Mouse (Mus musculus): ENCODE measurements around the gene Fuca1.
A peak's percentile ranks its signal among the peaks of the same experiment; 100 is the strongest.
"Not testable (repeated sequence)": the region's sequence is repeated elsewhere in the genome, so short reads cannot be mapped to it uniquely, and the experiment has no call there.

Fuca1 gene

GRCm38 (mm10) chr4:135980223-135980622, 59.7 kb downstream of the Fuca1 start:
- DNase-seq (ENCODE audit: low spot score in 2 of 2) = not testable (repeated sequence)

- DNase-seq (ENCODE audit: low spot score in 2 of 2) = no peak
Measured at GRCm38 (mm10) chr4:135981524-135982063, 61.1 kb downstream of the Fuca1 start.

- no peak for DNase-seq (ENCODE audit: low spot score in 2 of 2)
Measured at GRCm38 (mm10) chr4:135984556-135984955, 64.0 kb downstream of the Fuca1 start.

GRCm38 (mm10) chr4:135985193-135985592, 64.7 kb downstream of the Fuca1 start:
- DNase-seq (ENCODE audit: low spot score in 2 of 2) = no peak

GRCm38 (mm10) chr4:135985769-135986168, 65.2 kb downstream of the Fuca1 start:
- DNase-seq (ENCODE audit: low spot score in 2 of 2) = no peak

GRCm38 (mm10) chr4:135986301-135986942, 65.9 kb downstream of the Fuca1 start:
- DNase-seq (ENCODE audit: low spot score in 2 of 2) = no peak

GRCm38 (mm10) chr4:135986943-135987710, 66.6 kb downstream of the Fuca1 start, which contains the start of gene Pithd1:
TSS of gene Pithd1 (minus strand) at chr4:135987264.
- peak; percentile 88 to 91 for DNase-seq (ENCODE audit: low spot score in 2 of 2)

- no peak for DNase-seq (ENCODE audit: low spot score in 2 of 2)
Measured at GRCm38 (mm10) chr4:135987714-135988113, 67.2 kb downstream of the Fuca1 start.

All from frontal cortex, postnatal 10 days (tissue).